16 mouse cellular contexts compared by ENCODE assay signal in the genomic region with DNA sequence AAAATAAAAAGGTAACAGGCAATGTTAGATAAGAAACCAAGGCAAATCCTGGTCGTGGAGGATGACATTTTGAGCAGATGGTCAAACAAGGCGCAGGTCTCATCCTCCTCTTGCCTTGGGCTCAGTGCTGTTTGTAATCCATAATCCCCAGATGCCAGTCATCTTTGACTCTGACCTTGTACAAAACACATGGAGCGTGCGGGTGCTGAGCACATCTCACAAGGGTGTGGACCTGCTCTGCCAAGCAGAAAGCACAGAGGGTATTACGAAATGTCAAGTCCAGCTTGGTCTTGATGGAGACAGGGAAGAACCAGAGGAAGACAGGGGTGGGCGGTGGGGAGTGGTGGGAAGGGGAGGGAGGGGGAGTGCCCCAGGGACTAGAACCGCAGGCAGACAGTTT.
"Had no signal": no experiment of that assay in that cellular context is flagged by ENCODE, and none has a peak within 500 bp of the region (broad histone marks: within the 10 kb centered on the region; RNA-seq: fewer than 3 reads in every experiment).

No protein-coding gene starts in this region.

- H3K4me1 ChIP-seq: neural tube, embryonic 12.5 days; neural tube, embryonic 13.5 days; neural tube, embryonic 15.5 days; stomach, embryonic 15.5 days had no signal

- H3K9ac ChIP-seq: neural tube, embryonic 12.5 days; neural tube, embryonic 13.5 days; neural tube, embryonic 15.5 days; stomach, embryonic 15.5 days had no signal

- H3K9me3 ChIP-seq: neural tube, embryonic 12.5 days; stomach, embryonic 15.5 days had no signal

- H3K27ac ChIP-seq: neural tube, embryonic 12.5 days; neural tube, embryonic 13.5 days; neural tube, embryonic 15.5 days; stomach, embryonic 15.5 days; stomach, postnatal 0 days had no signal

- DNase-seq: right cerebral cortex, adult 18-20 months; right cerebral cortex, postnatal 14 days; right cerebral cortex, postnatal 25 days; right cerebral cortex, postnatal 4 days; spleen, adult 18-20 months; thymus, adult 18-20 months; thymus, adult 2 months; thymus, postnatal 14 days; thymus, postnatal 25 days; thymus, postnatal 36 days; thymus, postnatal 4 days had no signal

- H3K4me3 ChIP-seq: neural tube, embryonic 12.5 days; neural tube, embryonic 13.5 days; neural tube, embryonic 15.5 days; stomach, embryonic 15.5 days had no signal

- H3K4me2 ChIP-seq: neural tube, embryonic 12.5 days; neural tube, embryonic 13.5 days; neural tube, embryonic 15.5 days; stomach, embryonic 15.5 days had no signal

- H3K36me3 ChIP-seq: neural tube, embryonic 12.5 days; neural tube, embryonic 13.5 days; neural tube, embryonic 15.5 days; stomach, embryonic 15.5 days had no signal

- H3K27me3 ChIP-seq: neural tube, embryonic 12.5 days; neural tube, embryonic 13.5 days; neural tube, embryonic 15.5 days; stomach, embryonic 15.5 days had no signal
